Mouse (Mus musculus): ENCODE results near the gene Ankdd1a. TPM values are rescaled to one million over a fixed set of nuclear protein-coding genes. Genes with fewer than 3 reads are reported as not detected.

Gene Ankdd1a
- polyA plus RNA-seq, 1 experiment from 2014 or later = 1.00 TPM

DNA sequence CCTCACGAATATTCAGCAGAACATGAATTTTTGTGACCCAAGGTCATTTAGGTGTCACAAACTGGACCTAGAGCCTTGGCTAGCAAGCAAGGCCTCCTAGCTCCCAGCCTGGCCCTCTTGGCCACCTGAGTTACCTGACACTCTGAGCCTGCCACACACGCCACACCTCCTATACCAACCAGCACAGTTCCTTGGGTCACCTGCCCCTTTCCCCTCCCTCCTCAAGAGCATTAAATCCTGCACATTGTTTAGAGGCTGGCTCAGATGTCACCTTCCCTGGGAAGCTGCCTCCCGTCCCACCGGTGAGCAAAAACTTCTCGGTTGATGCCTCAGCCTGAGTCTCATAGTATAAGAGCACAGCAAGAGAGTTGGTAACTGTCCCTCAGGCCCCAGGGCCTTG, 11.3 kb upstream of the Ankdd1a start:
- DNase-seq (no peak), ATAC-seq (ENCODE audit: low FRiP score, low TSS enrichment) (no peak)
- H3K4me3 ChIP-seq (replicated peaks; ENCODE audit: low read depth, low read length) = no peak overlapping the region
- no peak overlapping the region for H3K9ac ChIP-seq (replicated peaks; ENCODE audit: low read length)
- H3K36me3 ChIP-seq (ENCODE audit: control insufficient read depth, insufficient read depth, low read length) = no peaks in the 10 kb centered on the region
- H3K27me3 ChIP-seq (ENCODE audit: control insufficient read depth, insufficient read depth, low read length) = no peaks in the 10 kb centered on the region
- no peak overlapping the region for H3K4me2 ChIP-seq (ENCODE audit: low read length)
- no peak overlapping the region for H3K27ac ChIP-seq (replicated peaks; ENCODE audit: low read depth, low read length)
- WGBS = 88% methylated on average over 5 of the region's 5 CpGs
- no peaks in the 10 kb centered on the region for H3K9me3 ChIP-seq (ENCODE audit: control insufficient read depth, low read length)
- H3K4me1 ChIP-seq (ENCODE audit: control insufficient read depth, insufficient read depth, low read length) = no peaks in the 10 kb centered on the region

DNA sequence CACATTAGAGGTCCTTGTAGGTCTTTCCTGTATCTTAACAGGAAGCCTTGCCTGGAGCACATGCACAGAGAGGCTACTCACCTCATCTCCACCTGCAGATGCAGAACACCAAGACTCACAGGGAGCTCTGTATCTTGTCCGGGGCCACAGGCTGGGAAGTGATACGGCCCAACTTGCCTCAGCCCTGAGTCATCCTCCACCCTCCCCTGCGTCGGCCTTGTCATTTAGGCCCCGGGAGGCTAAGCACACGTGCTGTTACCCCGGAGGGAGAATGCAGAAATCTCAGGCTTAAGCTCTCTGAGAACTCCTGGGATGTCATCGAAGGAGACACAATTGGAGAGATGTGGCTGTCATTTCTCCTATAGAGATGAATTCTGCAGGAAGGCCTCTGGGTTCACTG, 9.7 kb upstream of the Ankdd1a start:
- ATAC-seq (ENCODE audit: low FRiP score, low TSS enrichment) = no peak
- Histone ChIP-seq H3K27ac (replicated peaks; ENCODE audit: low read depth, low read length) (no peak overlapping the region), H3K9ac (replicated peaks; ENCODE audit: low read length) (no peak overlapping the region), H3K4me2 (ENCODE audit: low read length) (no peak overlapping the region), H3K9me3 (ENCODE audit: control insufficient read depth, low read length) (no peaks in the 10 kb centered on the region), H3K27me3 (ENCODE audit: control insufficient read depth, insufficient read depth, low read length) (no peaks in the 10 kb centered on the region), H3K4me3 (replicated peaks; ENCODE audit: low read depth, low read length) (no peak overlapping the region), H3K36me3 (ENCODE audit: control insufficient read depth, insufficient read depth, low read length) (no peaks in the 10 kb centered on the region), H3K4me1 (ENCODE audit: control insufficient read depth, insufficient read depth, low read length) (no peaks in the 10 kb centered on the region)
- DNase-seq = no peak
- 49% methylated on average over 8 of the region's 8 CpGs for WGBS

DNA sequence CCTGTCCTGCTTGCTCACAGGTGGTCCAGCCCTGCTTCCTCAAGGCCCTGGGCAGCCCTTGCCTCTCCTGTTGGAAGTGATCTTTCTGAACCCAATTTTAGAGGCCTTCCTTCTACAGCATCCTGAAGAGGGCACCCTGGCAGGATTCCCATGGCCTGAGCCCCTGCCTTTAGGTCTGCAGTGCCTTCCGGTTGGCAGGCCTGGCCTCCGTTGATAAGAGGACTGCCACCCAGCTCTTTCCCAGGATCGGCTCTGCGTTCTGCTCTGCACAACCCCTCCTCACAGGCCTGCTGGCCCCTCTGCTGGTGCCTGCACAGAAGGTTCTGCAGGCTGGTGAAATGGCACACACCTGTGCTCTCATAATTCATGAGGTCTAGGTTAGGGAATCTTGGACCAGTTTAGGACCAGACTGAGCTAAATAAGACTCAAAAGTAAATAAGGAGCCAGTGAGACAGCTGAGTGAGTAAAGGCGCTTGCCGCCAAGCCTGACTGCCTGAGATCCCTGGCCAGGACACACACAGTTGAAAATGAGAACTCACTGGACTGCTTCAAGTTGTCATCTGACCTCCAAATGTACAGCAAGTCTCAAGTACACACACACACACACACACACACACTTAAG, 8.5 kb upstream of the Ankdd1a start:
- ATAC-seq (ENCODE audit: low FRiP score, low TSS enrichment) = no peak
- Histone ChIP-seq H3K36me3 (ENCODE audit: control insufficient read depth, insufficient read depth, low read length) (no peaks in the 10 kb centered on the region), H3K27me3 (ENCODE audit: control insufficient read depth, insufficient read depth, low read length) (no peaks in the 10 kb centered on the region), H3K27ac (replicated peaks; ENCODE audit: low read depth, low read length) (no peak overlapping the region), H3K4me3 (replicated peaks; ENCODE audit: low read depth, low read length) (no peak overlapping the region), H3K9me3 (ENCODE audit: control insufficient read depth, low read length) (no peaks in the 10 kb centered on the region), H3K4me2 (ENCODE audit: low read length) (no peak overlapping the region), H3K4me1 (ENCODE audit: control insufficient read depth, insufficient read depth, low read length) (no peaks in the 10 kb centered on the region), H3K9ac (replicated peaks; ENCODE audit: low read length) (no peak overlapping the region)
- 87% methylated on average over 6 of the region's 6 CpGs for WGBS
- DNase-seq = no peak

DNA sequence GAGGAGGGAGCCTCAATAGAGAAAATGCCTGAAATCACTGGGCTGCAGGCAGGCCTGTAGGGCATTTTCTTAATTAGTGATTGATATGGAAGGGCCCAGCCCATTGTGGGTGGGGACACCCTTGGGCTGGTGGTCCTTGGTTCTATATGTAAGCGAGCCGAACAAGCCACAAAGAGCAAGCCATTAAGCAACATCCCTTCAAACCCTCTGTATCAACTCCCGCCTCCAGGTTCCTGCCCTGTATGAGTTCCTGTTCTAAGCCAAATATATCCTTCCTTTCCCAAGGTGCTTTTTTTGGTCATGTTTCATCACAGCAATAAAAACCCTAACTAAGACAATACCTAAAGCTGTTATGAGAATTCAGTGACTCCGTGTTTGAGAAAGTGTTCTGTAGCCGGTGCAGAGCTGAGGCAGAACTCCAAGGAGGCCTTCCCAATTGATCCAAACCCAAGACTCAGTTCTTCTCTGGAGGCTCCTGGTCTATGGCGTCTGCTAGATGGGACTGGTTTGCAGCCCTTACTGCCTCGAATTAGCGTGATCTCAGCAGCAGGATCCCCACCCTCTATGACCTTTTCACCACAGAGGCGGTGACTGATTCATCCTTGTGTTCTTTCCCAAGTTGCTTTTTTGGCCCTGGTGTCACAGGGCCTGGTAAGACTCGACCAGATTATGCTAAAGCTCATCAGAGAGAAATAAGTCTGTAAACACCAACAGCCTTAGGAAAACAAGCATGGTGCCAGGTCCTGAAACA, 5.6 kb upstream of the Ankdd1a start:
- no peaks in the 10 kb centered on the region for H3K27me3 ChIP-seq (ENCODE audit: control insufficient read depth, insufficient read depth, low read length)
- H3K9me3 ChIP-seq (ENCODE audit: control insufficient read depth, low read length) = no peaks in the 10 kb centered on the region
- no peak overlapping the region for H3K27ac ChIP-seq (replicated peaks; ENCODE audit: low read depth, low read length)
- no peak for DNase-seq
- no peaks in the 10 kb centered on the region for H3K36me3 ChIP-seq (ENCODE audit: control insufficient read depth, insufficient read depth, low read length)
- H3K9ac ChIP-seq (replicated peaks; ENCODE audit: low read length) = no peak overlapping the region
- H3K4me1 ChIP-seq (ENCODE audit: control insufficient read depth, insufficient read depth, low read length) = peaks cover 3% of the 10 kb centered on the region; the same call in 1 of the 2 replicates
- 87% methylated on average over 10 of the region's 10 CpGs for WGBS
- H3K4me3 ChIP-seq (replicated peaks; ENCODE audit: low read depth, low read length) = no peak overlapping the region
- ATAC-seq (ENCODE audit: low FRiP score, low TSS enrichment) = no peak
- H3K4me2 ChIP-seq (ENCODE audit: low read length) = no peak overlapping the region

DNA sequence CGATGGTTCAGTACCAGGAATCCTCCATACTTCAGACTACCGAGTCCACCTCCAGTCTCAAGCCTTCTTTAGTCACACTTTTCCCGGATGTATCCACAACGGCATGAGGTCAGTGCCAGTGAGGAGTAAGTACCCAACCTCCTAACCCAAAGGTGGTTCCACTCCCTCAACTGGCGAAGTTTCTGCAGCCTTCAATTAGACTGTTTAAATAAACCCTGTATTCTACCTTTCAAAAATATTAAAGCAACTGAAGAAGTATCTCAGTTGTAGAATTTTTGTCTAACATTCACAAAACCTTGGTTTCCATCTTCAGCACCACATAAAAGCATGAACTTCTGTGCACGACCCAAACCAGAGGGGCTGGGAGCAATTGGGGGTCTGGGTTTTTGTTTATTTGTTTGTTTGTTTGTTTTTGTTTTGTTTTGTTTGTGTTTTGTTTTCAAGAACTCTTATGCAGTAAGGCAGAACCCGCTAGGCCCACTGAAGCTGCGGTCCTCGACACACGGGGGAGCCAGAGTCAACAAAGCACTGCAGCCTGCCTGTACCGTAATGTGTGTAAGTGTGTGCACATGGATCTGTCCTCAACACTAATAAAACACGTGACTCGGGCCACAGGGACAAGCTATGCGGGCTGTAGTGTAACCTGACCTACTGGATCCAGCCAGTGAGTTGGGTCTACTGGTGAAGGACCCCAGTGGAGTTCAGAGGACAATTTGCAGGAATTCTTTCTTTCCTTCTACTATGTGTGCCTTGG, 3.8 kb upstream of the Ankdd1a start:
- Histone ChIP-seq H3K27ac (replicated peaks; ENCODE audit: low read depth, low read length) (no peak overlapping the region), H3K4me3 (replicated peaks; ENCODE audit: low read depth, low read length) (no peak overlapping the region), H3K4me1 (ENCODE audit: control insufficient read depth, insufficient read depth, low read length) (peaks cover 12% of the 10 kb centered on the region; the same call in 1 of the 2 replicates), H3K27me3 (ENCODE audit: control insufficient read depth, insufficient read depth, low read length) (no peaks in the 10 kb centered on the region), H3K36me3 (ENCODE audit: control insufficient read depth, insufficient read depth, low read length) (no peaks in the 10 kb centered on the region), H3K4me2 (ENCODE audit: low read length) (peak overlapping the region; percentile 24; the same call in 1 of the 2 replicates), H3K9me3 (ENCODE audit: control insufficient read depth, low read length) (no peaks in the 10 kb centered on the region), H3K9ac (replicated peaks; ENCODE audit: low read length) (no peak overlapping the region)
- WGBS = 21% methylated on average over 14 of the region's 14 CpGs
- ATAC-seq (ENCODE audit: low FRiP score, low TSS enrichment) = peak; percentile 63; the same call in 1 of the 2 replicates
- peak; percentile 89 for DNase-seq

DNA sequence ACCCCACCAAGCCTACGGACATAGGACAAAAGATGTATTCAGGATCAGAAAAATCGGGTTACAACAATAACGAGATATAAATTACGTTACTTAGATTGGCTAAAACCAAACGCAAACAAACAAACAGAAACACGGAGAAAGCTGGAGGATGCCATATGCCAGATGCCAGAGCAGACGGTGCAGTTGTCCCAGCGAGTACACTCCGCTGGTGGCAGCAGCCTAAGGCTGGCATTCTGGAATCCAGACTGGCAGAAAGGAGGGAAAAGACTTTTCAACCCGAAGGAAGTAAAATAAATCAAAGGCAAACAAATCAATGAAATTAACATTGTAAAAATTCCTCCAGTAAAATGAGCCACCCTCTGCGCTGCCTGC, 498 bp upstream of the Ankdd1a start:
- Histone ChIP-seq H3K36me3 (ENCODE audit: control insufficient read depth, insufficient read depth, low read length) (no peaks in the 10 kb centered on the region), H3K4me2 (ENCODE audit: low read length) (peak overlapping the region; percentile 61), H3K27me3 (ENCODE audit: control insufficient read depth, insufficient read depth, low read length) (no peaks in the 10 kb centered on the region), H3K9me3 (ENCODE audit: control insufficient read depth, low read length) (no peaks in the 10 kb centered on the region), H3K27ac (replicated peaks; ENCODE audit: low read depth, low read length) (peak overlapping the region; percentile 68), H3K4me1 (ENCODE audit: control insufficient read depth, insufficient read depth, low read length) (peaks cover 12% of the 10 kb centered on the region; the same call in 1 of the 2 replicates), H3K9ac (replicated peaks; ENCODE audit: low read length) (peak overlapping the region; percentile 54), H3K4me3 (replicated peaks; ENCODE audit: low read depth, low read length) (peak overlapping the region; percentile 33)
- DNase-seq = no peak
- 16% methylated on average over 11 of the region's 11 CpGs for WGBS
- no peak for ATAC-seq (ENCODE audit: low FRiP score, low TSS enrichment)

DNA sequence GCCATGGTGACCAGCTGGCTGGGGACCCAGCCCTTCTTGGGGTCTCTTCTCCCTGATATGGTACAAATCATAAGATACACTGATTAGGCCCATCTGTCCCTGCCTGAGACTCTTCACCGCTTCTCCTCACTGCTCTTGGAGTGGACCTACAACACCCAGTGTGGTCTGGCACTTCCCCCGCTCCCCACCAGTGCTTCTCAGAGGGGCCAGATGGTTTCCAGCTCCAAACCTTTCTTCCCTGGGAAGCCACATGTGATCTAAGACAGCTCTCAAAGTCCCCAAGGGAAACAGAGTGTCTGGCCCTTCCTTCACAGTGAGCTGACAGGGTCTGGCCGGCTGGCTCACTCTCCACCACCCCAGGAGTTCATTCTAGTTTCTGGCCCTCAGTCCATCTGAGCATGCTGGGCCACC, 5.1 kb downstream of the Ankdd1a start:
- Histone ChIP-seq H3K4me1 (ENCODE audit: control insufficient read depth, insufficient read depth, low read length) (0 out of 2 replicates have a peak, but pooled peaks cover 8% of the 10 kb centered on the region), H3K9ac (replicated peaks; ENCODE audit: low read length) (no peak overlapping the region), H3K36me3 (ENCODE audit: control insufficient read depth, insufficient read depth, low read length) (no peaks in the 10 kb centered on the region), H3K27me3 (ENCODE audit: control insufficient read depth, insufficient read depth, low read length) (no peaks in the 10 kb centered on the region), H3K4me3 (replicated peaks; ENCODE audit: low read depth, low read length) (no peak overlapping the region), H3K9me3 (ENCODE audit: control insufficient read depth, low read length) (no peaks in the 10 kb centered on the region), H3K27ac (replicated peaks; ENCODE audit: low read depth, low read length) (no peak overlapping the region), H3K4me2 (ENCODE audit: low read length) (no peak overlapping the region)
- ATAC-seq (ENCODE audit: low FRiP score, low TSS enrichment) = no peak
- WGBS = 51% methylated on average over 3 of the region's 3 CpGs
- no peak for DNase-seq

DNA sequence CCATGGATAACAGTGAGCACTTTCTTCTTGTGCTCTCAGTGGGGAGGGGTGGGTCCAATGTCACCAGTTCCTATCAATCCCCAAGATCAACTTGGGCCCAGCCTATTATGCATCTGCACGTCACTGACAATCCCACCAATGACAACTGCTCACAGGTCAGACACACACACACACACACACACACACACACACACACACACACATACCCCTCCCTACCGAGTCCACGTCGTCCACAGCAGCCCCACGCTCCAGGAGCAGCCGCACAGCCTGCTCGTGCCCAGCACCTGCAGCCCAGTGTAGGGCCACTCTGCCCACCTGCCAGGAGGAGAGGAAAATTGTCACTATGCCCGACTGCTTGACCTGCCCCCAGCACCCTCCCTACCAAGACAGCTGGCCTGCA, 5.6 kb downstream of the Ankdd1a start:
- Histone ChIP-seq H3K27ac (replicated peaks; ENCODE audit: low read depth, low read length) (no peak overlapping the region), H3K27me3 (ENCODE audit: control insufficient read depth, insufficient read depth, low read length) (no peaks in the 10 kb centered on the region), H3K4me2 (ENCODE audit: low read length) (no peak overlapping the region), H3K9me3 (ENCODE audit: control insufficient read depth, low read length) (no peaks in the 10 kb centered on the region), H3K9ac (replicated peaks; ENCODE audit: low read length) (no peak overlapping the region), H3K4me1 (ENCODE audit: control insufficient read depth, insufficient read depth, low read length) (0 out of 2 replicates have a peak, but pooled peaks cover 5% of the 10 kb centered on the region), H3K4me3 (replicated peaks; ENCODE audit: low read depth, low read length) (no peak overlapping the region), H3K36me3 (ENCODE audit: control insufficient read depth, insufficient read depth, low read length) (no peaks in the 10 kb centered on the region)
- 67% methylated on average over 8 of the region's 8 CpGs for WGBS
- DNase-seq (no peak), ATAC-seq (ENCODE audit: low FRiP score, low TSS enrichment) (no peak)

Measured in midbrain, embryonic 14.5 days (tissue).